Mouse (Mus musculus): ENCODE measurements around the gene Doxl2. TPM values are rescaled to one million over a fixed set of nuclear protein-coding genes. Genes with fewer than 3 reads are reported as not detected.
A peak's percentile ranks its signal among the peaks of the same experiment; 100 is the strongest.
"Not testable (repeated sequence)": the region's sequence is repeated elsewhere in the genome, so short reads cannot be mapped to it uniquely, and the experiment has no call there.

The Doxl2 gene
- not detected for total RNA-seq (2021)
- long read RNA-seq, experiment 1, result 0 reads
- long read RNA-seq, experiment 2, result 0 reads

DNA sequence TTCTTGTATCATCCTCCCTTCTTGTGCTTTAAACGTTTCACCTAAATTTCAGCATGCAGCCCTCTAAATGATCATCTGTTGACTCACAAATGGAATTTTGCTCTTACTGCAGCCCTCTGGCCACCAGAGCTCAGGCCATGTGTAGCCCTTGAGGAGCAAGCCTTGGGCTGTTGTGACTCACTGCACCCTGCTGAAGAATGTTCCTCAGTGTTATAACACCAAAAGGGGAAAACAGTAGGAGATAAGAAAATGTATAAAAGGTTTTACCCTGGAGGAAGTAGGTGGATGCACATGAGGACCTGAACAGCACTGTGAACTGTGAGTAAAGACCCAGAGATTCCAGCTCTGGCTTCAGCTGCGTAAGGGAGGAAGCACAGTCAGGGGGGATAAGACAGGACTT lies at the start of gene Doxl2:
Gene Doxl2, plus strand, starts transcription at position 301 of the 400 bp plus-strand sequence.
- DNase-seq, result no peak

GRCm38 (mm10) chr6:48929595-48929994 lies 45.2 kb upstream of the Doxl2 start, which contains the start of gene 1600015I10Rik:
TSS of gene 1600015I10Rik (plus strand) at chr6:48929895.
- no peak for DNase-seq

DNA sequence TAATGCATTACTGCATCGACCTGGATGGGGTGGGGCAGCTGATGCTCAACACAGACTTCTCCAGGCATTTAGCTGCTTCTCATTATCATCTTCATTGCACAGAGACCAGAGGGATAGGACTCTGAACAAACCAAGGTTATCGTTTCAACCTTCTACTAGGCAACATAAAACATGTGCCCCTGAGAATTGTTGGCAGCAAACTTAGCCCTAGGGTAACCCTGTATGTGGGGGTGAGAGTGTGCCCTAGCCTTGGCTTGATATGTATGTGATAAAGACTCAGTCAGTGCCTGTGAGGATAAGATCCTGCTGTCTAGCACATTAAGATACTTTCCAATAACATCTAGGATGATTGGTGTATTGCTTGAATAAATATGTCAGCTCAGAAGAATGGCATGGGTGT lies 25.2 kb upstream of the Doxl2 start:
- no peak for DNase-seq

DNA sequence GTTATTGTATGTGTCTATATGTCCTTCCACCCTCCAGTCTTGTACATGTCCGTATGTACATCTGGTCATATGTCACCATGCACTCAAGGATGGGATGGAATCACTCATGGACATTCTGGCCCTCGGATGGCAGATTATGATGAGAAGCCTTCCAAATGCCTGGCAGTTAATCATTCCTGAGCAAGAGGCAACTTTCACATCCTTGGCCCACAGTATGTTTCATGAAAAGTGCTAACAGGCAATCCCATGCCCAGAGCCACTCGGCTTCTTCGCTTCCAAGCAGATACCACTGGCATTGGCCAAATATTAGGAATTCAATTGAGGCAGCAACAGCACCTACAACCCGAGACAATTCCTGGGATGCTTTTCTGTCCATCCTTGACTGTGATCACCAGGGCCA lies 24.1 kb upstream of the Doxl2 start:
- no peak for DNase-seq

- DNase-seq, result no peak
Observed at GRCm38 (mm10) chr6:48951630-48952029, 23.1 kb upstream of the Doxl2 start.

DNA sequence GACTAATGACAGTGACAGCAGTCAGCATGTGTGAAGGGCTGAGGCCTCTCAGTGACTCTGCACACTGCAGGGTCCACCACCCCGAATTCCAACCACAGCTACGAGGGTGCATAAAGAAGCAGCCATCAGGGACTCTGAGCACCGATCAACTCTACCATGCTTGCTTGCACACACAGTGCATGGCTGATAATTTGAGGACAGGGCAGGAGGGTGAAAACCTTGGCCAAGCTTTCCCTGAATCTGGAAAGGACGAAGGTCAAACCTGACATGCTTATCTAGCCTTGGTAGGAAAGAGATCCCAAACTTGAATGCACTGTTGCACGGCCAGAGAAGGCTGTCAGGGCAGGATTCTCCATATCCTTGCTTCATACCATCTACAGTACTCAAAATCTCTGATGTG lies 21.5 kb upstream of the Doxl2 start:
- DNase-seq, result no peak

GRCm38 (mm10) chr6:48954211-48954610 lies 20.6 kb upstream of the Doxl2 start:
- no peak for DNase-seq

DNA sequence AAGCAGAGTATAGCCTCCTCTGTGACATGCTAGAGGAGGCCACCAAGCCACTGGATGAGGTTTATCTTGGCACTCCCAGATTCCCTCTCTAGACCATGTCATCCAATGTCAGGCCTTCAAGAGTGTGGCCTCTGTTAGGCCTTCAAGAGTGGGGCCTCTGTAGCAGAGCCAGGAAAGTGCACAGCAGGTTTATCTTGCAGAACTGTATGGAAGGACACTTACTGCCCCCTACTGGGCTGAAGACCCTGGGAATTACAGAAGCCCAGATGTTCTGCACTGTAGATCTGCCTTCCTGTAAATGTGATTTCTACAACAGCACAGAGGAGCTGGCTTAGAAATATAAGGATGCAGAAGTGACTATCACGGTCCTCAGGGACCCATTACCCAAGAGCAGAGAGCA lies 19.8 kb upstream of the Doxl2 start:
- DNase-seq, result peak; percentile 83

DNA sequence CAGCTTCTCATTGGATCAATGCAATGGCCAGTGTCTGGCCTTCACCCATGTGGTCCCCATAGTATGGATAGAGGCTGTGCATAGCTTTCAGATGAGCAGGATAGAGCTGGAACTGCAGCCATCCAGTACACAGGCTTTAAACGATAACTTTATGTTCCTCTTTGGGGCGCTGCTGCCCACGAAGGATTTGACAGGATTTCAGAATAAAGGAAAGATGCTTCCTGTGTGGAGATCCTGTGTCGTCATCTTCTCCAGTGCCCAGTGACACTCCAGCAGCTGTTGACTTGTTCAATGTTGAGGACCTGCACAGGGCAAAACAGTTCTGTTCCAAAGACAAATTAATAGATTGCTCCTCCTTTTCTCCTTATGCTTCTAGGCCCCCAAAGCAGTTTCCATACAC lies 18.0 kb upstream of the Doxl2 start:
- DNase-seq, result no peak

DNA sequence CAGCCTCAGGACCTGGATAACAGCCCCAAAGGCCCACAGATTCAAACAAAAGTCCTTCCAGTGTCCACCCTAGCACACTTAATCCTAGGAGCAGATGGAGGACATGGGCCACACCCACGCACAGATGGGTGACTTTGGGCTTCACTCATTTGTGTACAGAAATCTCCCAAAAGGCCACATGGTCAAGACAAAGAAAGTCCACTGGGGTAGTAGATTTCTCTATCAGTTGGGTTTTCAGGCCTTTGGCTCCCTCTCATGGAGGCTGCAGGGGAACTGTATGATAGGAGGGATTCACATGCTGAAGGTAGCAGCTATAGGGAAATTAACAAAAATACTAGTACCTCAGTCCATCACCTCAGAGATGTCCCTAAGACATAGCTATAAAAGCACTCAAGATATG lies 16.7 kb upstream of the Doxl2 start:
- DNase-seq, result peak; percentile 27

DNA sequence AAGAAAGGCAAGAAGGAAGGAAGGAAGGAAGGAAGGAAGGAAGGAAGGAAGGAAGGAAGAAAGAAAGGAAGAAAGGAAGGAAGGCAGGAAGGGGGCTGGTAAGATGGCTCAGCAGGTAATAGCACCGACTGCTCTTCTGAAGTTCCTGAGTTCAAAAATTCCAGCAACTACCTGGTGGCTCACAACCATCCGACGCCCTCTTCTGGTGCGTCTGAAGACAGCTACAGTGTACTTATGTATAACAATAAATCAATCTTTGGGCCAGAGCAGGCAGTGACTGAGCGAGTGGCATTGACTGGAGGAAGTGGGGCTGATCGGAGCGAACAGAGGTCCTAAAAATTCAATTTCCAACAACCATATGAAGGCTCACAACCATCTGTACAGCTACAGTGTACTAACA lies 15.6 kb upstream of the Doxl2 start:
- DNase-seq, result not testable (repeated sequence)

- DNase-seq, result not testable (repeated sequence)
Observed at GRCm38 (mm10) chr6:48966696-48967095, 8.1 kb upstream of the Doxl2 start.

GRCm38 (mm10) chr6:48967868-48968267 lies 6.9 kb upstream of the Doxl2 start:
- DNase-seq, result no peak

GRCm38 (mm10) chr6:48979616-48980015 lies 4.9 kb downstream of the Doxl2 start:
- DNase-seq, result no peak

GRCm38 (mm10) chr6:48982305-48982704 lies 7.5 kb downstream of the Doxl2 start:
- no peak for DNase-seq

DNA sequence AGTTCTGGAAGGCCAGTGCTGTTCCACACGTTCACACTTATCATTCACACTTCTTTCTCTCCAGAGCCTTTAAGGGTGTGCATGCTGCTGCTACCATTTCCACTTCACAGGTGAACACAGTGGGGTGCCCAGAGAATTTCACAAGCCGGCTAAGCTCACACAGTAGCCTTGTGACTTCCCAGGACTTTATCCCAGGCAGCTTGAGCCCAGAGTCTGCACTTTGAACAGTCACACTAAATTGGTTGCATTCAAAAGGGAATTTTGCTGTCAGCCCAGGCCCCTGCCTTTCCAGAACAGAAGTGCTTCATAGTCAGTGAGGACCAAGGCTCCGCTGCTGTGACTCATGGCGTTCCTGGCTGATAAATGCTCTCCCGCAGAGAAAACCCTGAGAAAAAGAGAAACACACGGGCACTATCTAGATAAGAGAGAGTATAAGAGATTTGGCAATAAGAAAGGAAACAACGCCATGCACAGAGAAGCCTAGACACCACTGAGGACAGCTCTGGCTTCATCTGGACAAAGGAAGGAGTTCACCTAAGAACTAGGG lies 11.8 kb downstream of the Doxl2 start, which contains the start of gene Svs1:
Gene Svs1, plus strand, starts transcription at position 418 of the 547 bp plus-strand sequence.
- DNase-seq, result peak; percentile 31

- no peak for DNase-seq
Observed at GRCm38 (mm10) chr6:48989971-48990370, 15.2 kb downstream of the Doxl2 start.

- no peak for DNase-seq
Observed at GRCm38 (mm10) chr6:48991991-48992390, 17.2 kb downstream of the Doxl2 start.

DNA sequence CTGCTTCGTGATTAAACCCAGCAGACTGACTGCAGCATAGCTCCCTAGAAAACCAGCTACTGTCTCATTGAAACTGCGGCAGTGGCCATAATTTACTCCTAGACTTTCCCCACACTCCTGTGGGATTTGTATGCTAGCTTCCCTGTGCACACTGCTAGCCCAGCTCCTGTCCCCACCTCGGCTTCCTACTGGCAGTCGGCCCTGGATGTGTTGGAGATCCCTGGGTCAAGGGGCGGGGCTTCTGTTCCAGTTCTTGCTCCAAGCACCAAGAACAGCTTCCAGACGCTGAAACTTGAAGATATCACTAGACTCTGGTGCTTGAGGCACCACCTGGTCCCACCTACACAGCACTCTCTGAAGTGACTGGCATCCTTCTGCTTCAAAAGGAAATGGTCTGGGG lies 23.4 kb downstream of the Doxl2 start:
- DNase-seq, result no peak

- peak; percentile 42 for DNase-seq
Observed at GRCm38 (mm10) chr6:48998796-48999195, 24.0 kb downstream of the Doxl2 start.

DNA sequence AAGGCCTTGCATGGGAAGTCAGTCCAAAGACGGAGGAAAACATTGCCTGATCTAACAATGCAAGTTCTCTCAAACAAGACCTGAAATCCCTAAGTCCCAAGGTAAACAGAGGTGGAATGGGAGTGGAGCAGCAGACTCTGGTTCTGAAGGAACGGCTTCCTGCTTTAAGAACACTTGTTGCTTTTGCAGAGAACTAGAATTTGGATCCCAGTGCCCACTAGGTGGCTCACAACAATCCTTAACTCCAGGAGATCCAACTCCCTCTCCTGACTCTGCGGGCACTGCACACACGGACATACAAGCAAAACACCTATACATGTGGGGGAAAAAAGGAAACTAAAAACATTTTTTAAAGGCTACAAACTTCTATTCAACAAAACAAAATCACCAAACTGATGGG lies 28.6 kb downstream of the Doxl2 start:
- peak; percentile 37 for DNase-seq

DNA sequence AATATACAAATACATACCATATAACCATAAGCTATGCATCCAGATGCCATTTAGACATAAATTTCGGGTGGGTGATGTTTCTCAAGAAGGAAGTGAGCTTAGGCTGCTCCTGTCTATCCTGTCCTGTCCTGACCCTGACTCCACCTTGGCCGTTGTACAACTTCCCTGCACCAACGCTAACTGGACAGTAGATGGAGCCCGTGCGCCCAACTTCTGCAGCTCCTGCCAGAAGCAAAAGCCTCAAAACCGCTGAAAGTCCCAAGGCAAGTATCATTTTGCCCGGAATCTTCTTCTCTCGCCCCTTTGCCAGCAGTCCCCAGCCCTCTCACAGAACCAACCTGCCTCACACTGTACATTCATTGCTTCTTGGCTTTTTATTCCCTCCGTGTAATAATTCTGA lies 33.2 kb downstream of the Doxl2 start:
- DNase-seq, result peak; percentile 77

GRCm38 (mm10) chr6:49008420-49009160 lies 33.8 kb downstream of the Doxl2 start:
- DNase-seq, result no peak

DNA sequence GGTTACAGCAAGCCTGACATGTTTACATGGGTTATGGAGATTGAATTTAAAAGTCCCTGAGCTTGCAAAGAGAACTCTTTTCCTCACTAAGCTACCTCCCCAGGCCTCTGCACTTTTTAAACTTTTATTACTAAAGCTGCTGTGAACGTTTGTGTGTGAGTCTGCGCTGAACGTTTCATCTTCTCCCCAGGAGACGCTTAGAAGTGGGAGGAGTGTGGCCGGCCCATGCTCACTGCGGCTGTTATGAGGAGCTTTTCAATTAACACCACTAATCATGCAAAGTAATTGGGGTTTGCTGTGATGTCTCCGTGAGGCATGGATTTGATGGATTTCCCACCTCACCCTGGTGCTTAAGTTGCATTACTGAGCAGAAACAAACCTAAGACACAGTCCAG lies 34.4 kb downstream of the Doxl2 start:
- no peak for DNase-seq
